Mouse (Mus musculus): ENCODE measurements around the gene Gtf3c4. TPM values are rescaled to one million over a fixed set of nuclear protein-coding genes. Genes with fewer than 3 reads are reported as not detected.

Gene Gtf3c4
- total and polyA plus RNA-seq, 2 experiments from 2014 or later = 4.0 to 26.4 TPM

- Histone ChIP-seq H3K4me2 (ENCODE audit: low read depth, low read length) (no peak overlapping the region), H3K27me3 (ENCODE audit: control insufficient read depth, insufficient read depth, low read length) (no peaks in the 10 kb centered on the region), H3K36me3 (replicated peaks; ENCODE audit: control insufficient read depth, insufficient read depth, low read length) (peaks cover 31% of the 10 kb centered on the region), H3K27ac (ENCODE audit: low read depth) (no peak overlapping the region), H3K9ac (replicated peaks; ENCODE audit: low read depth, low read length) (no peak overlapping the region), H3K4me3 (ENCODE audit: low read depth, low read length) (no peak overlapping the region), H3K4me1 (ENCODE audit: control insufficient read depth, insufficient read depth) (no peaks in the 10 kb centered on the region), H3K9me3 (replicated peaks; ENCODE audit: control insufficient read depth, low read length) (no peaks in the 10 kb centered on the region)
- TF ChIP-seq EP300 (IDR thresholded peaks at IDR 0.05; ENCODE audit: low read depth) = no peak
- no peak for TF ChIP-seq CTCF (IDR thresholded peaks at IDR 0.05; ENCODE audit: low read depth)
- WGBS = 87% methylated on average over 11 of the region's 11 CpGs
- ATAC-seq (ENCODE audit: insufficient read depth, low read depth) = no peak
- no peak for DNase-seq (ENCODE audit: low spot score)
Observed at GRCm38 (mm10) chr2:28875554-28875953, 35.4 kb upstream of the Gtf3c4 start.

- TF ChIP-seq CTCF (IDR thresholded peaks at IDR 0.05; ENCODE audit: low read depth) (no peak), EP300 (IDR thresholded peaks at IDR 0.05; ENCODE audit: low read depth) (no peak)
- no peak overlapping the region for H3K9ac ChIP-seq (replicated peaks; ENCODE audit: low read depth, low read length)
- H3K36me3 ChIP-seq (replicated peaks; ENCODE audit: control insufficient read depth, insufficient read depth, low read length) = peaks cover 45% of the 10 kb centered on the region
- no peak for DNase-seq (ENCODE audit: low spot score)
- no peak overlapping the region for H3K4me3 ChIP-seq (ENCODE audit: low read depth, low read length)
- H3K27ac ChIP-seq (ENCODE audit: low read depth) = no peak overlapping the region
- no peaks in the 10 kb centered on the region for H3K27me3 ChIP-seq (ENCODE audit: control insufficient read depth, insufficient read depth, low read length)
- H3K4me1 ChIP-seq (ENCODE audit: control insufficient read depth, insufficient read depth) = no peaks in the 10 kb centered on the region
- no peak for ATAC-seq (ENCODE audit: insufficient read depth, low read depth)
- no peaks in the 10 kb centered on the region for H3K9me3 ChIP-seq (replicated peaks; ENCODE audit: control insufficient read depth, low read length)
- WGBS = 73% methylated on average over 7 of the region's 7 CpGs
- no peak overlapping the region for H3K4me2 ChIP-seq (ENCODE audit: low read depth, low read length)
Observed at GRCm38 (mm10) chr2:28867495-28867894, 27.3 kb upstream of the Gtf3c4 start.

DNA sequence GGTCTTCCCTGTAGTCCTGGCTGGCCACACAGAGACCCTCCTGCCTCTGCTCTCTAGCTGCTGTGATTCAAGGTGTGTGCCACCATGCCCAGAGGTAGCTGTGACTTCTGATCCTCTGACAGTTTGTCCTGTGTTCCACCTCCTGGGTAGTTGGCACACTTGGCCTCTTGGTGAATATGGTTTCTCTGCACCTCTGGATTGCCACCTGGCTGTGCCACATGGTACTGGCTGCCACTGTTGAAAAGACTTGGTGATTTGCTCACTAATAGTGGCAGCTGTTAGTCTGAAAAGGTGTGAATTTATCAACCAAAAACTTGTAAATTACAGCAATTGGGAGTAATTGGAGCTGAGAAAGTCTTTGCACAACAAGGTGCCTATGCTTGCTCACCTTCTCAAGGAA is 23.7 kb upstream of the Gtf3c4 start:
- TF ChIP-seq EP300 (IDR thresholded peaks at IDR 0.05; ENCODE audit: low read depth) (no peak), CTCF (IDR thresholded peaks at IDR 0.05; ENCODE audit: low read depth) (peak; percentile 16)
- no peaks in the 10 kb centered on the region for H3K27me3 ChIP-seq (ENCODE audit: control insufficient read depth, insufficient read depth, low read length)
- no peaks in the 10 kb centered on the region for H3K9me3 ChIP-seq (replicated peaks; ENCODE audit: control insufficient read depth, low read length)
- H3K4me2 ChIP-seq (ENCODE audit: low read depth, low read length) = no peak overlapping the region
- peaks cover 82% of the 10 kb centered on the region for H3K36me3 ChIP-seq (replicated peaks; ENCODE audit: control insufficient read depth, insufficient read depth, low read length)
- no peak overlapping the region for H3K4me3 ChIP-seq (ENCODE audit: low read depth, low read length)
- H3K9ac ChIP-seq (replicated peaks; ENCODE audit: low read depth, low read length) = no peak overlapping the region
- no peaks in the 10 kb centered on the region for H3K4me1 ChIP-seq (ENCODE audit: control insufficient read depth, insufficient read depth)
- no peak overlapping the region for H3K27ac ChIP-seq (ENCODE audit: low read depth)
- ATAC-seq (ENCODE audit: insufficient read depth, low read depth) = no peak
- no peak for DNase-seq (ENCODE audit: low spot score)

DNA sequence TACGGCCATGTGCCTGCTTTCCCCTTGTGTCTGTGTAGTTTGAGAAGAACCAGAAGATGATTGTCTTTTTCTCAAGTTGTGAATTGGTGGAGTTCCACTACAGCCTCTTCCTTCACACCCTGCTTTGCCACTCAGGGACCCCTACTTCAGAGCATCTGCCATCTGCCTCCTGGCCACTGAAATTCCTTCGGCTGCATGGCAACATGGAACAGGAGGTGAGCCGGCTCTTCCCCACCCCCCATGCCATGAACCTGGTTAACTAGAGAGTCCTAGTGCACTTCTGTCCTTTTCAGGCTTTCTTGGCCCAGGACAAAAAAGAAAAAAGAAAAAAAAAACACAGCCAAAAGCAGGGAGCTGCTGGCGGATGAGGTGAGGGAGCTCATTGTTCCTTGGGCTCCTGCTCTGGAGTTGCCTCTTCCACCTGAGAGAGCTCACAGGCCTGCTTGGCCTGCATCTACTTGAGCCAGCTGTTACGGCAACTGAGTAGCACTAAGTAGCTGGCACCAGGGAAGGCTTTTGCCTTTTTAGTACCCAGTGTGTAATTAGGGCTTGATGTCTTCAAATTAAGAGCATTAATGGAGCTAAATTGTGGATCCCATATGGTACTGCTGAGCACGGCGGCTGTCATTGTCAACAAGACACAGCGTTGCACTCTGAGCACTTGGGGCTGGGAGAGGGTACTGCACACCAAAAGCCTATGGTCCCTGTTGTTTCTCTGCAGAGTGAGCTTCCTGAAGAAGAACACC is 20.7 kb upstream of the Gtf3c4 start:
- 92% methylated on average over 8 of the region's 8 CpGs for WGBS
- no peak for ATAC-seq (ENCODE audit: insufficient read depth, low read depth)
- Histone ChIP-seq H3K4me1 (ENCODE audit: control insufficient read depth, insufficient read depth) (no peaks in the 10 kb centered on the region), H3K9ac (replicated peaks; ENCODE audit: low read depth, low read length) (no peak overlapping the region), H3K27me3 (ENCODE audit: control insufficient read depth, insufficient read depth, low read length) (no peaks in the 10 kb centered on the region), H3K4me2 (ENCODE audit: low read depth, low read length) (no peak overlapping the region), H3K9me3 (replicated peaks; ENCODE audit: control insufficient read depth, low read length) (no peaks in the 10 kb centered on the region), H3K27ac (ENCODE audit: low read depth) (no peak overlapping the region), H3K4me3 (ENCODE audit: low read depth, low read length) (no peak overlapping the region), H3K36me3 (replicated peaks; ENCODE audit: control insufficient read depth, insufficient read depth, low read length) (peaks cover 89% of the 10 kb centered on the region)
- no peak for TF ChIP-seq EP300 (IDR thresholded peaks at IDR 0.05; ENCODE audit: low read depth)
- DNase-seq (ENCODE audit: low spot score) = no peak

- H3K36me3 ChIP-seq (replicated peaks; ENCODE audit: control insufficient read depth, insufficient read depth, low read length) = peaks cover 88% of the 10 kb centered on the region
- WGBS = 90% methylated on average over 4 of the region's 4 CpGs
- no peaks in the 10 kb centered on the region for H3K4me1 ChIP-seq (ENCODE audit: control insufficient read depth, insufficient read depth)
Observed at GRCm38 (mm10) chr2:28859303-28859702, 19.1 kb upstream of the Gtf3c4 start.

GRCm38 (mm10) chr2:28855773-28856172 is 15.6 kb upstream of the Gtf3c4 start:
- no peak for DNase-seq (ENCODE audit: low spot score)
- Histone ChIP-seq H3K4me3 (ENCODE audit: low read depth, low read length) (no peak overlapping the region), H3K4me2 (ENCODE audit: low read depth, low read length) (no peak overlapping the region), H3K27me3 (ENCODE audit: control insufficient read depth, insufficient read depth, low read length) (no peaks in the 10 kb centered on the region), H3K27ac (ENCODE audit: low read depth) (no peak overlapping the region), H3K36me3 (replicated peaks; ENCODE audit: control insufficient read depth, insufficient read depth, low read length) (peaks cover 59% of the 10 kb centered on the region), H3K4me1 (ENCODE audit: control insufficient read depth, insufficient read depth) (no peaks in the 10 kb centered on the region), H3K9me3 (replicated peaks; ENCODE audit: control insufficient read depth, low read length) (no peaks in the 10 kb centered on the region), H3K9ac (replicated peaks; ENCODE audit: low read depth, low read length) (no peak overlapping the region)
- no peak for TF ChIP-seq EP300 (IDR thresholded peaks at IDR 0.05; ENCODE audit: low read depth)
- ATAC-seq (ENCODE audit: insufficient read depth, low read depth) = no peak
- 86% methylated on average over 2 of the region's 2 CpGs for WGBS

More at GRCm38 (mm10) chr2:28859303-28859702, 19.1 kb upstream of the Gtf3c4 start:
- no peaks in the 10 kb centered on the region for H3K9me3 ChIP-seq (replicated peaks; ENCODE audit: control insufficient read depth, low read length)
- no peak overlapping the region for H3K27ac ChIP-seq (ENCODE audit: low read depth)
- H3K27me3 ChIP-seq (ENCODE audit: control insufficient read depth, insufficient read depth, low read length) = no peaks in the 10 kb centered on the region
- DNase-seq (ENCODE audit: low spot score) (no peak), ATAC-seq (ENCODE audit: insufficient read depth, low read depth) (no peak)
- H3K4me2 ChIP-seq (ENCODE audit: low read depth, low read length) = no peak overlapping the region
- TF ChIP-seq EP300 (IDR thresholded peaks at IDR 0.05; ENCODE audit: low read depth) (no peak), CTCF (IDR thresholded peaks at IDR 0.05; ENCODE audit: low read depth) (no peak)
- no peak overlapping the region for H3K9ac ChIP-seq (replicated peaks; ENCODE audit: low read depth, low read length)
- no peak overlapping the region for H3K4me3 ChIP-seq (ENCODE audit: low read depth, low read length)
